Mouse (Mus musculus): ENCODE measurements around the gene Hist1h2ad. TPM values are rescaled to one million over a fixed set of nuclear protein-coding genes. Genes with fewer than 3 reads are reported as not detected.
"Not testable (repeated sequence)": the region's sequence is repeated elsewhere in the genome, so short reads cannot be mapped to it uniquely, and the experiment has no call there.

Hist1h2ad gene
- polyA plus RNA-seq, 1 experiment from 2014 or later, result not detected

DNA sequence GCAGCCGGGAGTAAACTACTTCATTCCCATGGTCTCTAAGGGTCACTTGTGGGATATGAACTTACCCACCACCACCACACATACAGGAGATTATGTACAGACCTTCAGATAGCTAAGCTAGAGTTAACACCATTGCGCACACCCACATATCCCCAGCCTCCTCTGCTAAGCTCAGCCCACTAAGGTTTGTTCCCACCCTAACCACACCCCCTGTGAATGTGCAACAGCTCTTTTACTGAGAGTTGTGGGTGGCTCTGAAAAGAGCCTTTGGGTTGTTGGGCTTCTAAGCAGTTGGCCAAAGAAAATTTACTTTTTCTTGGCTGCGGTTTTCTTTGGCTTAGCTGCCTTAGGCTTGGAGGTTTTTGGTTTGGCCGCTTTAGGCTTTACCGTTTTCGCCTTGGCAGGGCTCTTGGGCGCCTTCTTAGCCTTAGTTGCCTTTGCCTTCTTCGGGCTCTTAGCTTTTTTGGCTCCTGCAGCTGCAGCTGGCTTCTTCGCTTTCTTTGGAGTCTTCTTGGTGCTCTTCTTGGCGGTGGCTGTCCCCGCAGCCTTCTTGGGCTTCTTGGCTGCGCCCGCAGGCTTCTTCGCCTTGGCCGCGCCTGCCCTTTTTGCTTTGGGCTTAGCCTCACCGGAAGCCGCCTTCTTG, 47.5 kb downstream of the Hist1h2ad start:
- peak; percentile 83 for ATAC-seq (ENCODE audit: low FRiP score, low read depth)
- Histone ChIP-seq H3K27me3 (no peaks in the 10 kb centered on the region), H3K4me1 (replicated peaks) (peaks cover 22% of the 10 kb centered on the region), H3K4me3 (peak overlapping the region; percentile 70), H3K36me3 (no peaks in the 10 kb centered on the region), H3K9ac (peak overlapping the region; percentile 86), H3K4me2 (peak overlapping the region; percentile 99), H3K9me3 (no peaks in the 10 kb centered on the region), H3K27ac (replicated peaks) (peak overlapping the region; percentile 95)
- under 1% methylated on average over 18 of the region's 18 CpGs for WGBS

DNA sequence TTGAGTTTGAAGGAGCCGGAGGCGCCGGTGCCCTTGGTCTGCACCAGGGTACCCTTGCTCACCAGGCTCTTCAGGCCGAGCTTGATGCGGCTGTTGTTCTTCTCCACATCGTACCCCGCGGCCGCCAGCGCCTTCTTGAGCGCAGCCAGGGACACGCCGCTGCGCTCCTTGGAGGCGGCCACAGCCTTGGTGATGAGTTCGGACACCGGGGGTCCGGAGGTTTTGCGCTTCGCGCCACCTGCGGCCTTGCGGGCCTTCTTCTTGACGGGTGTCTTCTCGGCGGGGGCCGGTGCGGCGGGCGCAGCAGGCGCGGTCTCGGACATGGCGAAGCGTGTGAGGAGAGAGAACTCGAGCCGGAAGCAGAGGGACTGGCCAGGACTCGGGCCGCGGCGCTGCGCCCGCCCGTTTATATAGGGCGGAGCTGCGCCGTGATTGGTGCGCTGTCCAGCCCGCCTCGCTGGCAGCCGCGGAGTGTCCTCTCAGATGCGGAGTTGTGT, 48.0 kb downstream of the Hist1h2ad start, which contains the start of gene Hist1h1e:
TSS of gene Hist1h1e (minus strand) at position 384 of the 497 bp plus-strand sequence.
- peaks cover 22% of the 10 kb centered on the region for H3K4me1 ChIP-seq (replicated peaks)
- WGBS, result under 1% methylated on average over 49 of the region's 53 CpGs
- not testable (repeated sequence) for H3K36me3 ChIP-seq, H3K27me3 ChIP-seq, H3K9me3 ChIP-seq
- H3K27ac ChIP-seq (replicated peaks), result peak within 1 kb of the TSS; percentile 95
- H3K4me3 ChIP-seq, result peak within 1 kb of the TSS; percentile 70
- peak within 1 kb of the TSS; percentile 86 for H3K9ac ChIP-seq
- ATAC-seq (ENCODE audit: low FRiP score, low read depth), result peak; percentile 94
- peak within 1 kb of the TSS; percentile 99 for H3K4me2 ChIP-seq

DNA sequence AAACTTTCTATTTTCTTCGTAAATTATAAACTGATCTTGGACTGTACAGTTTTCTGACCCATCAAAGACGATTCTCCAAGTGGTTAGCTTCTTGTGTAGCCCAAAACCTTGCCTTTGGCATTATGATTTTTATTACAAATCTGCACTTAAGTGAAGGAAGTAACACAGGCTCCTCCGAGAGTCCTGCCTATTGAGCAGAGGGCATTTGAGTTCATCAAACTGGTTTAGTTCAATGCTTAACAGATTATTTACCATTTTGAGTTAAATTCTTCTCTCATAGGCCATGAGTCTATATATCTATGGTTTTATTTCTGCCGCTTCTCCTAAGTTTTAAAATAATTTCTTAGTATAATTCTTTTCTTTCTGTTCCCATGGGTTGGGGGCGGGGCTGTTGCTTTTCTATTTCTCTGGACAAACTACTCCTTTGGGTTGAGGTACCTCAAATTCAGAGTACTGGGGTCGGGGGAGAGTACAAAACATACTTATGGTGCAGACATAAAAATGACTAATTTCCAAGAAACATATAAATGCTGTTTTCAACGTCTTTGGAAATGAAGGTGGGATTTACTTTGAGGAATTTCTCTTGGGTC, 48.8 kb downstream of the Hist1h2ad start:
- H3K27me3 ChIP-seq, result no peaks in the 10 kb centered on the region
- WGBS, result 28% methylated on average over 7 of the region's 7 CpGs
- no peaks in the 10 kb centered on the region for H3K9me3 ChIP-seq
- H3K4me1 ChIP-seq (replicated peaks), result peaks cover 22% of the 10 kb centered on the region
- no peaks in the 10 kb centered on the region for H3K36me3 ChIP-seq
- peak overlapping the region; percentile 99 for H3K4me2 ChIP-seq
- 0 out of 2 replicates have a peak overlapping the region, but pooled peaks have one; percentile 9 for H3K9ac ChIP-seq
- H3K4me3 ChIP-seq, result peak overlapping the region; percentile 70
- H3K27ac ChIP-seq (replicated peaks), result peak overlapping the region; percentile 95
- no peak for ATAC-seq (ENCODE audit: low FRiP score, low read depth)

Small RNA genes within 50 kb of the gene (microRNA-seq; reads per million reads assigned to microRNA genes)
- gene Gm44297, result not detected
- gene Gm44359, result not detected
- gene Gm44394, result not detected

Other genes with a start within 250 kb of the Hist1h2ad start
- gene Zfp322a, start 205.2 kb upstream of the Hist1h2ad start, polyA plus RNA-seq (2015; fragmentation: Nextera tagmentation; extraction: Ambion mirVana), result 42.8 and 46.5 TPM in 2 replicates
- gene Abt1, start 150.5 kb upstream of the Hist1h2ad start, polyA plus RNA-seq (2015; fragmentation: Nextera tagmentation; extraction: Ambion mirVana), result 8.8 and 9.1 TPM in 2 replicates
- 0.17 TPM in 1 of 2 replicates, not detected in the other for gene Btn1a1, start 108.5 kb upstream of the Hist1h2ad start, polyA plus RNA-seq (2015; fragmentation: Nextera tagmentation; extraction: Ambion mirVana)
- gene Btn2a2, start 85.5 kb upstream of the Hist1h2ad start, polyA plus RNA-seq (2015; fragmentation: Nextera tagmentation; extraction: Ambion mirVana), result 0.06 and 0.08 TPM in 2 replicates
- gene Hist1h4h, start 43.3 kb upstream of the Hist1h2ad start, polyA plus RNA-seq (2015; fragmentation: Nextera tagmentation; extraction: Ambion mirVana), result 1.7 and 2.7 TPM in 2 replicates
- 0.82 and 2.1 TPM in 2 replicates for gene Hist1h2af, start 40.5 kb upstream of the Hist1h2ad start, polyA plus RNA-seq (2015; fragmentation: Nextera tagmentation; extraction: Ambion mirVana)
- gene Hist1h3g, start 39.0 kb upstream of the Hist1h2ad start, polyA plus RNA-seq (2015; fragmentation: Nextera tagmentation; extraction: Ambion mirVana), result 0.85 and 1.2 TPM in 2 replicates
- gene Hist1h2bh, start 31.0 kb upstream of the Hist1h2ad start, polyA plus RNA-seq (2015; fragmentation: Nextera tagmentation; extraction: Ambion mirVana), result 0.17 and 0.19 TPM in 2 replicates
- 0.21 and 0.62 TPM in 2 replicates for gene Hist1h3f, start 30.3 kb upstream of the Hist1h2ad start, polyA plus RNA-seq (2015; fragmentation: Nextera tagmentation; extraction: Ambion mirVana)
- gene Hist1h4f, start 22.7 kb upstream of the Hist1h2ad start, polyA plus RNA-seq (2015; fragmentation: Nextera tagmentation; extraction: Ambion mirVana), result not detected in 2 replicates
- 0.10 and 0.12 TPM in 2 replicates for gene Hist1h1d, start 21.1 kb upstream of the Hist1h2ad start, polyA plus RNA-seq (2015; fragmentation: Nextera tagmentation; extraction: Ambion mirVana)
- gene Hist1h3e, start 12.0 kb upstream of the Hist1h2ad start, polyA plus RNA-seq (2015; fragmentation: Nextera tagmentation; extraction: Ambion mirVana), result 1.5 and 2.0 TPM in 2 replicates
- 15.9 and 27.4 TPM in 2 replicates for gene Hist1h2ae, start 3.2 kb upstream of the Hist1h2ad start, polyA plus RNA-seq (2015; fragmentation: Nextera tagmentation; extraction: Ambion mirVana)
- 2.5 and 3.1 TPM in 2 replicates for gene Hist1h2bg, start 3.0 kb upstream of the Hist1h2ad start, polyA plus RNA-seq (2015; fragmentation: Nextera tagmentation; extraction: Ambion mirVana)
- gene Hist1h2bf, start 185 bp upstream of the Hist1h2ad start, polyA plus RNA-seq (2015; fragmentation: Nextera tagmentation; extraction: Ambion mirVana), result 0.76 and 2.0 TPM in 2 replicates
- 1.2 and 2.0 TPM in 2 replicates for gene Hist1h3d, start 1.4 kb downstream of the Hist1h2ad start, polyA plus RNA-seq (2015; fragmentation: Nextera tagmentation; extraction: Ambion mirVana)
- 35.1 and 51.2 TPM in 2 replicates for gene Hist1h4d, start 7.2 kb downstream of the Hist1h2ad start, polyA plus RNA-seq (2015; fragmentation: Nextera tagmentation; extraction: Ambion mirVana)
- 1.5 and 1.7 TPM in 2 replicates for gene Hist1h2be, start 46.7 kb downstream of the Hist1h2ad start, polyA plus RNA-seq (2015; fragmentation: Nextera tagmentation; extraction: Ambion mirVana)
- gene Hist1h1e, start 48.2 kb downstream of the Hist1h2ad start, polyA plus RNA-seq (2015; fragmentation: Nextera tagmentation; extraction: Ambion mirVana), result 4.8 and 8.8 TPM in 2 replicates
- 0.34 and 0.38 TPM in 2 replicates for gene Hist1h2ac, start 109.6 kb downstream of the Hist1h2ad start, polyA plus RNA-seq (2015; fragmentation: Nextera tagmentation; extraction: Ambion mirVana)
- gene Hist1h2bc, start 109.8 kb downstream of the Hist1h2ad start, polyA plus RNA-seq (2015; fragmentation: Nextera tagmentation; extraction: Ambion mirVana), result 19.3 and 25.4 TPM in 2 replicates
- gene Hist1h1t, start 121.4 kb downstream of the Hist1h2ad start, polyA plus RNA-seq (2015; fragmentation: Nextera tagmentation; extraction: Ambion mirVana), result not detected in 2 replicates
- 2.3 and 2.7 TPM in 2 replicates for gene Hist1h4c, start 124.1 kb downstream of the Hist1h2ad start, polyA plus RNA-seq (2015; fragmentation: Nextera tagmentation; extraction: Ambion mirVana)
- 4.5 and 5.1 TPM in 2 replicates for gene Hfe, start 136.5 kb downstream of the Hist1h2ad start, polyA plus RNA-seq (2015; fragmentation: Nextera tagmentation; extraction: Ambion mirVana)
- 7.7 and 10.4 TPM in 2 replicates for gene Hist1h1c, start 164.4 kb downstream of the Hist1h2ad start, polyA plus RNA-seq (2015; fragmentation: Nextera tagmentation; extraction: Ambion mirVana)
- 1.1 and 1.6 TPM in 2 replicates for gene Hist1h3c, start 171.2 kb downstream of the Hist1h2ad start, polyA plus RNA-seq (2015; fragmentation: Nextera tagmentation; extraction: Ambion mirVana)
- gene Hist1h2bb, start 172.4 kb downstream of the Hist1h2ad start, polyA plus RNA-seq (2015; fragmentation: Nextera tagmentation; extraction: Ambion mirVana), result 0.54 TPM in 1 of 2 replicates, not detected in the other
- gene Hist1h2ab, start 176.7 kb downstream of the Hist1h2ad start, polyA plus RNA-seq (2015; fragmentation: Nextera tagmentation; extraction: Ambion mirVana), result 7.4 and 9.8 TPM in 2 replicates
- gene Hist1h3b, start 177.9 kb downstream of the Hist1h2ad start, polyA plus RNA-seq (2015; fragmentation: Nextera tagmentation; extraction: Ambion mirVana), result 1.8 and 3.1 TPM in 2 replicates
- gene Hist1h4b, start 182.6 kb downstream of the Hist1h2ad start, polyA plus RNA-seq (2015; fragmentation: Nextera tagmentation; extraction: Ambion mirVana), result 1.1 and 1.9 TPM in 2 replicates
- 0.32 and 0.51 TPM in 2 replicates for gene Hist1h4a, start 186.8 kb downstream of the Hist1h2ad start, polyA plus RNA-seq (2015; fragmentation: Nextera tagmentation; extraction: Ambion mirVana)
- gene Hist1h3a, start 188.0 kb downstream of the Hist1h2ad start, polyA plus RNA-seq (2015; fragmentation: Nextera tagmentation; extraction: Ambion mirVana), result 0.35 and 2.4 TPM in 2 replicates
- 0.75 and 0.84 TPM in 2 replicates for gene Hist1h1a, start 189.3 kb downstream of the Hist1h2ad start, polyA plus RNA-seq (2015; fragmentation: Nextera tagmentation; extraction: Ambion mirVana)
- gene Trim38, start 195.5 kb downstream of the Hist1h2ad start, polyA plus RNA-seq (2015; fragmentation: Nextera tagmentation; extraction: Ambion mirVana), result 0.10 TPM in 1 of 2 replicates, not detected in the other
- not detected in 2 replicates for gene Slc17a2, start 232.6 kb downstream of the Hist1h2ad start, polyA plus RNA-seq (2015; fragmentation: Nextera tagmentation; extraction: Ambion mirVana)

Measured in hindbrain, embryonic 15.5 days (tissue).